Mouse (Mus musculus): ENCODE results near the gene Gm20605. TPM values are rescaled to one million over a fixed set of nuclear protein-coding genes. Genes with fewer than 3 reads are reported as not detected.

Gene Gm20605
- polyA plus RNA-seq, 2 experiments: 7.4 to 16.8 TPM

DNA sequence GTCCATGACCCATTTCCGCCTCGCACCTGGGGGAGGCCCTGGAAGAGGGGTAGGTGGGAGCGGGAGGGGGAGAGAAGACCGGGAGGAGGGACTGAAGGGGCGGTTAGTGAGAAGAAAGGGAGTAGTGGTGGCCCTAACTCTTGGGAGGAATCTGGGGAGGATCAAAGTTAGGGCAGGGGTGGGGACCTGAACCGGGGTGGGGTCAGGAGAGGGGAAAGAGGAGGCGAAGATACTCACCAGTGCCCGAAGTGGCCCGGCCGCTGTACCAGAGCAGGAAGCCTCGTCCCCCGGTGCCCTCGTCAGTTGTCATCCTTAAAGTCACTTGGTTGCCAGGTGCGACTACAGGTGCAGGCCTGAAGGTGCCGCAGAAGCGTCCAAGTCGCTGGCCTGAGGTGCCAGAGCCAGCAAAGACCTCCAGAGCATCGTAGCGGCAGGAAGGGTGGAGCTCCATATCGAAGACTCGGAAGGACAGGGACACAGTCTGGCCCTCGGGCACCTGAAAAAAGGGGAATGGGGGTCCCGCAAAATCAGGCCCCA lies 20.3 kb upstream of the Gm20605 start:
- peak overlapping the region; percentile 70 for H3K4me2 ChIP-seq (replicated peaks; ENCODE audit: low read depth, low read length, severe bottlenecking)
- H3K9me3 ChIP-seq (ENCODE audit: control insufficient read depth, low read length): no peaks in the 10 kb centered on the region
- H3K4me3 ChIP-seq (replicated peaks; ENCODE audit: low read length): peak overlapping the region; percentile 24
- no peak for TF ChIP-seq POLR2A (IDR thresholded peaks at IDR 0.05; ENCODE audit: borderline replicate concordance, extremely low read depth, insufficient read depth, insufficient read length)
- H3K4me1 ChIP-seq (ENCODE audit: control insufficient read depth, insufficient read depth, low read length): peaks cover 53% of the 10 kb centered on the region
- H3K27ac ChIP-seq (replicated peaks; ENCODE audit: low read depth, low read length): no peak overlapping the region
- no peak for DNase-seq (ENCODE audit: low spot score)
- H3K9ac ChIP-seq (ENCODE audit: low read depth, low read length, severe bottlenecking): peak overlapping the region; percentile 44
- WGBS: 14% methylated on average over 22 of the region's 23 CpGs
- H3K36me3 ChIP-seq (ENCODE audit: control insufficient read depth, insufficient read depth, low read length): peaks cover 27% of the 10 kb centered on the region
- ATAC-seq (ENCODE audit: low FRiP score, low read depth): no peak
- no peaks in the 10 kb centered on the region for H3K27me3 ChIP-seq (ENCODE audit: control insufficient read depth, insufficient read depth, low read length)

DNA sequence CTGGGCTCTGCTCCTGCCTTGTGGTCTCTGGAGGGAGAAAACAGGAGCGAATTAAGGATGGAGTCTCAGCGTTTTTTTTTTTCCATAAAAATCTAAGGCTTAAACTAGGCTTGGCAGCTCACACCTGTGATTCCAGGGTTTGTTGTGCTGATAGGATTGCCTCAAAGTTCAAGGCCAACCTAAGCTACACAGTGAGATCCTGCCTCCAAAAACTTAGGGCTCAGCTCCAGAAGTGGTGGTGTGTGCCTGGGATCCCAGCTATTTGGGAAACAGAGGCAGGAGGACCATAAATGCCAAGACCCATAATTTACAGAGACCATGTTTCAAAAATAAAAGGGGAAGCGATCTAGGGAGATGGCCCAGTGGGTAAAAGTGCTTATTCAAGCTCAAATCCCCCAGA lies 19.7 kb upstream of the Gm20605 start:
- no peak for TF ChIP-seq POLR2A (IDR thresholded peaks at IDR 0.05; ENCODE audit: borderline replicate concordance, extremely low read depth, insufficient read depth, insufficient read length)
- no peaks in the 10 kb centered on the region for H3K27me3 ChIP-seq (ENCODE audit: control insufficient read depth, insufficient read depth, low read length)
- peaks cover 27% of the 10 kb centered on the region for H3K36me3 ChIP-seq (ENCODE audit: control insufficient read depth, insufficient read depth, low read length)
- H3K4me1 ChIP-seq (ENCODE audit: control insufficient read depth, insufficient read depth, low read length): peaks cover 52% of the 10 kb centered on the region
- H3K9me3 ChIP-seq (ENCODE audit: control insufficient read depth, low read length): no peaks in the 10 kb centered on the region
- H3K4me2 ChIP-seq (replicated peaks; ENCODE audit: low read depth, low read length, severe bottlenecking): peak overlapping the region; percentile 70
- 33% methylated on average over 3 of the region's 3 CpGs for WGBS
- DNase-seq (ENCODE audit: low spot score) (no peak), ATAC-seq (ENCODE audit: low FRiP score, low read depth) (no peak)
- peak overlapping the region; percentile 24 for H3K4me3 ChIP-seq (replicated peaks; ENCODE audit: low read length)
- no peak overlapping the region for H3K27ac ChIP-seq (replicated peaks; ENCODE audit: low read depth, low read length)
- no peak overlapping the region for H3K9ac ChIP-seq (ENCODE audit: low read depth, low read length, severe bottlenecking)

DNA sequence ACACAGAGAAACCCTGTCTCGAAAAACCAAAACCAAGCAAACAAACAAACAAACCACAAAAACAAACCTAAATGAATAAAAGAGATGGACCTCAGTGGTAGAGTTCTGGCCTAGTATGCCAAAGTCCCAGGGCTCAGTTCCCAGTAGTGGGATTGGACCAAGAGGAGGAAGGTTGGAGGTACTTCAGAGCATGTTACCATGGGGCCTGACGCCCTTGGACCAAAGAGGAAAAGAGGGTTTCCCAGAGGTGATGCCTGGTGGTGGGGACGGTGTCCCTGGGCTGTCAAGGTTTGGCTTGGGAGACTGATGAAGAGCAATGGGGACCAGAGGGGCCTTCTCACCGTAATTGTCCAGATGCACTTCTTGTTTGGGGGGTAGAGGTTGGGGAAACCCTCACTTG lies 18.9 kb upstream of the Gm20605 start:
- peak overlapping the region; percentile 70 for H3K4me2 ChIP-seq (replicated peaks; ENCODE audit: low read depth, low read length, severe bottlenecking)
- WGBS: 34% methylated on average over 4 of the region's 4 CpGs
- peaks cover 24% of the 10 kb centered on the region for H3K36me3 ChIP-seq (ENCODE audit: control insufficient read depth, insufficient read depth, low read length)
- H3K9me3 ChIP-seq (ENCODE audit: control insufficient read depth, low read length): no peaks in the 10 kb centered on the region
- ATAC-seq (ENCODE audit: low FRiP score, low read depth) (no peak), DNase-seq (ENCODE audit: low spot score) (no peak)
- H3K9ac ChIP-seq (ENCODE audit: low read depth, low read length, severe bottlenecking): peak overlapping the region; percentile 55
- H3K27ac ChIP-seq (replicated peaks; ENCODE audit: low read depth, low read length): peak overlapping the region; percentile 95
- peaks cover 52% of the 10 kb centered on the region for H3K4me1 ChIP-seq (ENCODE audit: control insufficient read depth, insufficient read depth, low read length)
- TF ChIP-seq POLR2A (IDR thresholded peaks at IDR 0.05; ENCODE audit: borderline replicate concordance, extremely low read depth, insufficient read depth, insufficient read length): no peak
- H3K27me3 ChIP-seq (ENCODE audit: control insufficient read depth, insufficient read depth, low read length): no peaks in the 10 kb centered on the region
- H3K4me3 ChIP-seq (replicated peaks; ENCODE audit: low read length): peak overlapping the region; percentile 43

DNA sequence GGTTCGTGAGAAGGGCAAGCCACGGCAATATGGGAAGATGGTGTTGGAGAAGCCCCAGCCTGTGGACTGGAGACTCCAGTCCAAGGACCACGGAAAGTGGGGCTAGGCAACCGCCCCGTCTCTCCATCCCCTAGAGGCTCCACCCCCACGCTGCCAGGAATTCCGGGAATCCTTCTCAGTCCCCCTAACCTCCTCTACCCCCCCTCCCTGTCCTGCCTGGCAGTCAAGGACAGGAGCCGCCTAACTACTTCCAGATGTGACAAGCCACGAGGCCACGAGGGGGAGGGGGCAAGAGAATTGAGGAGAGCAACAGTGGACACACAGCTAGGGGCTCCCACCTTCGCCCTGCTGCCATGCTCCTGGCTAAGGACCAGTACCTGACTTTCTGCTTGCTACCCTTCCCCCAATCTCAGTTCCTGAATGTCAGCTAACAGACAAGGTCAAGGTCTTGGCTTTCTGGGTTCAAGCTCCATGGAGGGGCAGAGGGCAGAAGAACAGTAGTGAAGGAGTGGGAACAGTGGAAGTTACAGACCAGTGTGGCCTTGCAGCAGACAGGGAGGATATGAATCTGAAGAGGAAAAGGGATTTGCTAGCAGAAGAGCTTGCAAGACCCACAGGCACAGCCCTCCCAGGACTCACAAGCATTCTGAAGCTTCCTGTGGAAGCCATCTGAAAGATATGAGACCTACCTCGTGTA lies 18.3 kb upstream of the Gm20605 start:
- Histone ChIP-seq H3K9ac (ENCODE audit: low read depth, low read length, severe bottlenecking) (peak overlapping the region; percentile 55), H3K27me3 (ENCODE audit: control insufficient read depth, insufficient read depth, low read length) (no peaks in the 10 kb centered on the region), H3K4me3 (replicated peaks; ENCODE audit: low read length) (peak overlapping the region; percentile 43), H3K4me2 (replicated peaks; ENCODE audit: low read depth, low read length, severe bottlenecking) (peak overlapping the region; percentile 70), H3K4me1 (ENCODE audit: control insufficient read depth, insufficient read depth, low read length) (peaks cover 52% of the 10 kb centered on the region), H3K9me3 (ENCODE audit: control insufficient read depth, low read length) (no peaks in the 10 kb centered on the region), H3K27ac (replicated peaks; ENCODE audit: low read depth, low read length) (peak overlapping the region; percentile 95), H3K36me3 (ENCODE audit: control insufficient read depth, insufficient read depth, low read length) (peaks cover 18% of the 10 kb centered on the region)
- ATAC-seq (ENCODE audit: low FRiP score, low read depth) (peak; percentile 78), DNase-seq (ENCODE audit: low spot score) (peak; percentile 87)
- TF ChIP-seq POLR2A (IDR thresholded peaks at IDR 0.05; ENCODE audit: borderline replicate concordance, extremely low read depth, insufficient read depth, insufficient read length): no peak
- WGBS: 3% methylated on average over 12 of the region's 12 CpGs

DNA sequence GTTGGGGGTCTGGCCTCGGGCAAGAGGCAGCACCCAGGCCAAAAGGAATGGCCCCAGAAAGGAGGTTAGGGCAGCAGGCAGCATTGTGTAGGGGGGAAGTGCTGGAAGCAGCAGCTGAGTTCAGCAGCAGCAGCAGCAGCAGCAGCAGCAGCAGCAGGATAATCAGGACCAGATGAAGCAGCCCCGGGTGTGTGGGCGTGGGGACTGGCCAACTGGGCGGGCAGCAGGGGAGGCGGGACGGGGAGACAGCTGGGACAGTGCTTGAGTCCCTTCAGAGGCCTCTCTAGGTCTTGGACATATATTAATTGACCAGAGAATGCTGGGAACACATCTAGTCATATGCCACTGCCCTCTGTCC lies 17.8 kb upstream of the Gm20605 start:
- 0% methylated on average over 6 of the region's 6 CpGs for WGBS
- TF ChIP-seq POLR2A (IDR thresholded peaks at IDR 0.05; ENCODE audit: borderline replicate concordance, extremely low read depth, insufficient read depth, insufficient read length): no peak
- peak overlapping the region; percentile 70 for H3K4me2 ChIP-seq (replicated peaks; ENCODE audit: low read depth, low read length, severe bottlenecking)
- H3K36me3 ChIP-seq (ENCODE audit: control insufficient read depth, insufficient read depth, low read length): peaks cover 12% of the 10 kb centered on the region
- no peaks in the 10 kb centered on the region for H3K9me3 ChIP-seq (ENCODE audit: control insufficient read depth, low read length)
- peak overlapping the region; percentile 55 for H3K9ac ChIP-seq (ENCODE audit: low read depth, low read length, severe bottlenecking)
- peak overlapping the region; percentile 43 for H3K4me3 ChIP-seq (replicated peaks; ENCODE audit: low read length)
- DNase-seq (ENCODE audit: low spot score) (peak; percentile 78), ATAC-seq (ENCODE audit: low FRiP score, low read depth) (peak; percentile 72; the same call in 1 of the 2 replicates)
- peak overlapping the region; percentile 95 for H3K27ac ChIP-seq (replicated peaks; ENCODE audit: low read depth, low read length)
- H3K4me1 ChIP-seq (ENCODE audit: control insufficient read depth, insufficient read depth, low read length): peaks cover 52% of the 10 kb centered on the region
- H3K27me3 ChIP-seq (ENCODE audit: control insufficient read depth, insufficient read depth, low read length): no peaks in the 10 kb centered on the region
